Mouse (Mus musculus): ENCODE measurements around the gene Akap17b. TPM values are rescaled to one million over a fixed set of nuclear protein-coding genes. Genes with fewer than 3 reads are reported as not detected.
"Not testable (repeated sequence)": the region's sequence is repeated elsewhere in the genome, so short reads cannot be mapped to it uniquely, and the experiment has no call there.

Gene Akap17b
- polyA plus RNA-seq, 1 experiment = 2.1 TPM

- no peak for TF ChIP-seq CTCF (IDR thresholded peaks at IDR 0.05; ENCODE audit: low read depth, low read length)
- TF ChIP-seq POLR2A (IDR thresholded peaks at IDR 0.05; ENCODE audit: borderline replicate concordance, low read depth, low read length) = no peak
- peaks cover 2% of the 10 kb centered on the region; the same call in 1 of the 2 replicates for H3K4me1 ChIP-seq (ENCODE audit: control insufficient read depth, insufficient read depth, low read length)
- no peak overlapping the region for H3K4me3 ChIP-seq (ENCODE audit: insufficient read depth, low read length)
- H3K27ac ChIP-seq (ENCODE audit: insufficient read depth, low read depth, low read length) = no peak overlapping the region
Measured at GRCm38 (mm10) chrX:36602926-36603325, 42.3 kb downstream of the Akap17b start.

- TF ChIP-seq CTCF (IDR thresholded peaks at IDR 0.05; ENCODE audit: low read depth, low read length) = no peak
- H3K4me3 ChIP-seq (ENCODE audit: insufficient read depth, low read length) = no peak overlapping the region
- peaks cover 2% of the 10 kb centered on the region; the same call in 1 of the 2 replicates for H3K4me1 ChIP-seq (ENCODE audit: control insufficient read depth, insufficient read depth, low read length)
- H3K27ac ChIP-seq (ENCODE audit: insufficient read depth, low read depth, low read length) = no peak overlapping the region
Measured at GRCm38 (mm10) chrX:36600066-36600465, 45.1 kb downstream of the Akap17b start.

GRCm38 (mm10) chrX:36599656-36600055, 45.5 kb downstream of the Akap17b start:
- Histone ChIP-seq H3K4me3 (ENCODE audit: insufficient read depth, low read length) (no peak overlapping the region), H3K4me1 (ENCODE audit: control insufficient read depth, insufficient read depth, low read length) (peaks cover 2% of the 10 kb centered on the region; the same call in 1 of the 2 replicates), H3K27ac (ENCODE audit: insufficient read depth, low read depth, low read length) (no peak overlapping the region)
- no peak for TF ChIP-seq POLR2A (IDR thresholded peaks at IDR 0.05; ENCODE audit: borderline replicate concordance, low read depth, low read length)
- no peak for TF ChIP-seq CTCF (IDR thresholded peaks at IDR 0.05; ENCODE audit: low read depth, low read length)

GRCm38 (mm10) chrX:36598861-36599344, 46.3 kb downstream of the Akap17b start:
- Histone ChIP-seq H3K4me3 (ENCODE audit: insufficient read depth, low read length) (peak overlapping the region; percentile 84), H3K27ac (ENCODE audit: insufficient read depth, low read depth, low read length) (no peak overlapping the region), H3K4me1 (ENCODE audit: control insufficient read depth, insufficient read depth, low read length) (peaks cover 2% of the 10 kb centered on the region; the same call in 1 of the 2 replicates)
- TF ChIP-seq POLR2A (IDR thresholded peaks at IDR 0.05; ENCODE audit: borderline replicate concordance, low read depth, low read length) (no peak), CTCF (IDR thresholded peaks at IDR 0.05; ENCODE audit: low read depth, low read length) (no peak)

GRCm38 (mm10) chrX:36598390-36598810, 46.8 kb downstream of the Akap17b start:
- TF ChIP-seq CTCF (IDR thresholded peaks at IDR 0.05; ENCODE audit: low read depth, low read length) (no peak), POLR2A (IDR thresholded peaks at IDR 0.05; ENCODE audit: borderline replicate concordance, low read depth, low read length) (no peak)
- Histone ChIP-seq H3K27ac (ENCODE audit: insufficient read depth, low read depth, low read length) (no peak overlapping the region), H3K4me3 (ENCODE audit: insufficient read depth, low read length) (peak overlapping the region; percentile 84), H3K4me1 (ENCODE audit: control insufficient read depth, insufficient read depth, low read length) (peaks cover 2% of the 10 kb centered on the region; the same call in 1 of the 2 replicates)

- Histone ChIP-seq H3K4me1 (ENCODE audit: control insufficient read depth, insufficient read depth, low read length) (peaks cover 2% of the 10 kb centered on the region; the same call in 1 of the 2 replicates), H3K4me3 (ENCODE audit: insufficient read depth, low read length) (peak within 1 kb of the TSS; percentile 84), H3K27ac (ENCODE audit: insufficient read depth, low read depth, low read length) (no peak within 1 kb of the TSS)
- 0 out of 2 replicates have a peak, but pooled peaks have one; percentile 44 for TF ChIP-seq POLR2A (IDR thresholded peaks at IDR 0.05; ENCODE audit: borderline replicate concordance, low read depth, low read length)
- no peak for TF ChIP-seq CTCF (IDR thresholded peaks at IDR 0.05; ENCODE audit: low read depth, low read length)
Measured at GRCm38 (mm10) chrX:36597707-36598389, 47.3 kb downstream of the Akap17b start, which contains the start of gene Pgrmc1. Gene Pgrmc1, plus strand, starts transcription at chrX:36598206.

GRCm38 (mm10) chrX:36596483-36597120, 48.6 kb downstream of the Akap17b start:
- H3K4me1 ChIP-seq (ENCODE audit: control insufficient read depth, insufficient read depth, low read length); H3K27ac ChIP-seq (ENCODE audit: insufficient read depth, low read depth, low read length); H3K4me3 ChIP-seq (ENCODE audit: insufficient read depth, low read length): not testable (repeated sequence)

- peaks cover 2% of the 10 kb centered on the region; the same call in 1 of the 2 replicates for H3K4me1 ChIP-seq (ENCODE audit: control insufficient read depth, insufficient read depth, low read length)
- TF ChIP-seq CTCF (IDR thresholded peaks at IDR 0.05; ENCODE audit: low read depth, low read length) (no peak), POLR2A (IDR thresholded peaks at IDR 0.05; ENCODE audit: borderline replicate concordance, low read depth, low read length) (no peak)
- no peak overlapping the region for H3K27ac ChIP-seq (ENCODE audit: insufficient read depth, low read depth, low read length)
- H3K4me3 ChIP-seq (ENCODE audit: insufficient read depth, low read length) = no peak overlapping the region
Measured at GRCm38 (mm10) chrX:36595247-36595646, 49.9 kb downstream of the Akap17b start.

- Histone ChIP-seq H3K4me3 (ENCODE audit: insufficient read depth, low read length) (no peak overlapping the region), H3K27ac (ENCODE audit: insufficient read depth, low read depth, low read length) (no peak overlapping the region), H3K4me1 (ENCODE audit: control insufficient read depth, insufficient read depth, low read length) (no peaks in the 10 kb centered on the region)
- TF ChIP-seq POLR2A (IDR thresholded peaks at IDR 0.05; ENCODE audit: borderline replicate concordance, low read depth, low read length) = no peak
- no peak for TF ChIP-seq CTCF (IDR thresholded peaks at IDR 0.05; ENCODE audit: low read depth, low read length)
Measured at GRCm38 (mm10) chrX:36591539-36591938, 53.7 kb downstream of the Akap17b start.

GRCm38 (mm10) chrX:36591120-36591519, 54.1 kb downstream of the Akap17b start:
- no peak overlapping the region for H3K27ac ChIP-seq (ENCODE audit: insufficient read depth, low read depth, low read length)
- TF ChIP-seq POLR2A (IDR thresholded peaks at IDR 0.05; ENCODE audit: borderline replicate concordance, low read depth, low read length) = no peak
- no peak for TF ChIP-seq CTCF (IDR thresholded peaks at IDR 0.05; ENCODE audit: low read depth, low read length)
- H3K4me3 ChIP-seq (ENCODE audit: insufficient read depth, low read length) = no peak overlapping the region
- H3K4me1 ChIP-seq (ENCODE audit: control insufficient read depth, insufficient read depth, low read length) = no peaks in the 10 kb centered on the region

All from bone marrow macrophage, adult 2 months (primary cell).